Mouse (Mus musculus) forebrain, embryonic 12.5 days (tissue): Measurements from ENCODE around the gene Gm11238. TPM values are rescaled to one million over a fixed set of nuclear protein-coding genes. Genes with fewer than 3 reads are reported as not detected.
A peak's percentile ranks its signal among the peaks of the same experiment; 100 is the strongest.
"Not testable (repeated sequence)": the region's sequence is repeated elsewhere in the genome, so short reads cannot be mapped to it uniquely, and the experiment has no call there.

Source experiments
- ATAC-seq: fragments of 200-750 bp; cut with Nextera tagmentation; 2 replicates; pipeline ENCODE4 v1.8.0; 2017; ENCODE audit warnings: moderate TSS enrichment; ENCODE audit not compliant: low FRiP score
- H3K27ac ChIP-seq: fragments of 300-500 bp; sonication (generic); 2 replicates; pipeline ENCODE4 v1.5.1; 2016; ENCODE audit warnings: mild to moderate bottlenecking
- H3K27me3 ChIP-seq: fragments of 300-500 bp; sonication (generic); 2 replicates; pipeline ENCODE4 v1.6.1; 2016; ENCODE audit warnings: mild to moderate bottlenecking
- H3K36me3 ChIP-seq: fragments of 300-500 bp; sonication (generic); replicated peaks from 2 replicates; pipeline ENCODE4 v1.6.1; 2016; ENCODE audit warnings: mild to moderate bottlenecking
- H3K4me1 ChIP-seq: fragments of 300-500 bp; sonication (generic); 2 replicates; pipeline ENCODE4 v1.6.1; 2016
- H3K4me2 ChIP-seq: fragments of 300-500 bp; sonication (generic); 2 replicates; pipeline ENCODE4 v1.6.1; 2016; ENCODE audit warnings: mild to moderate bottlenecking, moderate library complexity
- H3K4me3 ChIP-seq: fragments of 300-500 bp; sonication (generic); replicated peaks from 2 replicates; pipeline ENCODE4 v1.5.1; 2016; ENCODE audit warnings: mild to moderate bottlenecking
- H3K9ac ChIP-seq: fragments of 300-500 bp; sonication (generic); 2 replicates; pipeline ENCODE4 v1.6.1; 2016; ENCODE audit warnings: mild to moderate bottlenecking
- H3K9me3 ChIP-seq: fragments of 300-500 bp; sonication (generic); 2 replicates; pipeline ENCODE4 v1.6.1; 2016
- WGBS: fragments of 180-500 bp; shearing (Covaris S2); methylation state at CpG from one replicate; pipeline ENCODE4 v1.1.7; 2016; 5-methylcytosine and 5-hydroxymethylcytosine counted together
- polyA plus RNA-seq: library from polyadenylated mRNA; unstranded; fragments of >200 nt; fragmentation: Nextera tagmentation; extraction: Ambion mirVana; gene quantifications from 2 replicates; pipeline ENCODE4 v1.2.1, GENCODE M21; 2016

Gm11238 gene
- not detected in 2 replicates for polyA plus RNA-seq

DNA sequence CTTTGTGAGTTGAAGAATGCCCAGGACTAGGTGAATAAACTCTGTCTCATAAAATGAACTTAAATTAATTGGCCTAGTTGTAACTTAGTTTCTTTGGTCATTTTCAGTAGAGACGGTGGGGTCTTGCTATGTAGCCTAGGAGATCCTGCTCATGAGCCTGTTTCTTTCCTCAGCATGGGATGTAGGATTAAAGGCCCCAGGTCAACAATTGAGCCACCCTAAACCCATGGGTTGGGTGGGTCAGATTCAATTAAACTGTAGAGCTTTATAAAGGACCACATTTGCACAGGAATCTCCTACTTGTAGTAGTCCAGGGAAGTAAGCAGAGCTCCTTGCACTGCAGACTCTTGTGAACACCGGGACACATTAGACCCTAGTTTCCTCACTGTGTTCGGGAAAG is at the start of gene Gm11238:
Gene Gm11238 (plus strand): TSS at position 301 of the 400 bp plus-strand sequence.
- no CpG with 5 or more reads among the region's 3 CpGs for WGBS
- not testable (repeated sequence) for ATAC-seq, H3K4me3 ChIP-seq, H3K27me3 ChIP-seq, H3K9ac ChIP-seq, H3K9me3 ChIP-seq, H3K36me3 ChIP-seq, H3K4me2 ChIP-seq, H3K27ac ChIP-seq, H3K4me1 ChIP-seq

GRCm38 (mm10) chr4:73599248-73599647 is 8.4 kb upstream of the Gm11238 start:
- no peaks in the 10 kb centered on the region for H3K36me3 ChIP-seq
- H3K9me3 ChIP-seq: no peaks in the 10 kb centered on the region
- H3K4me3 ChIP-seq: no peak overlapping the region
- no peak overlapping the region for H3K9ac ChIP-seq
- no peak overlapping the region for H3K4me2 ChIP-seq
- H3K27ac ChIP-seq: no peak overlapping the region
- 7% methylated on average over 3 of the region's 3 CpGs for WGBS
- H3K27me3 ChIP-seq: no peaks in the 10 kb centered on the region
- H3K4me1 ChIP-seq: no peaks in the 10 kb centered on the region
- peak; percentile 82; the same call in 1 of the 2 replicates for ATAC-seq

GRCm38 (mm10) chr4:73622684-73623083 is 15.0 kb downstream of the Gm11238 start, which contains the start of gene Gm11237:
TSS of gene Gm11237 (plus strand) at chr4:73622984.
- not testable (repeated sequence) for H3K4me2 ChIP-seq, H3K9ac ChIP-seq, H3K27me3 ChIP-seq, H3K27ac ChIP-seq, H3K9me3 ChIP-seq, H3K4me3 ChIP-seq, ATAC-seq, H3K4me1 ChIP-seq, H3K36me3 ChIP-seq
- no CpG with 5 or more reads among the region's 3 CpGs for WGBS

DNA sequence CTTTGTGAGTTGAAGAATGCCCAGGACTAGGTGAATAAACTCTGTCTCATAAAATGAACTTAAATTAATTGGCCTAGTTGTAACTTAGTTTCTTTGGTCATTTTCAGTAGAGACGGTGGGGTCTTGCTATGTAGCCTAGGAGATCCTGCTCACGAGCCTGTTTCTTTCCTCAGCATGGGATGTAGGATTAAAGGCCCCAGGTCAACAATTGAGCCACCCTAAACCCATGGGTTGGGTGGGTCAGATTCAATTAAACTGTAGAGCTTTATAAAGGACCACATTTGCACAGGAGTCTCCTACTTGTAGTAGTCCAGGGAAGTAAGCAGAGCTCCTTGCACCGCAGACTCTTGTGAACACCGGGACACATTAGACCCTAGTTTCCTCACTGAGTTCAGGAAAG is 30.1 kb downstream of the Gm11238 start, which contains the start of gene Gm11236:
Gene Gm11236 (plus strand): TSS at position 301 of the 400 bp plus-strand sequence.
- not testable (repeated sequence) for H3K9me3 ChIP-seq, H3K4me3 ChIP-seq, H3K9ac ChIP-seq, ATAC-seq, H3K36me3 ChIP-seq, H3K4me1 ChIP-seq, H3K27ac ChIP-seq, H3K4me2 ChIP-seq, H3K27me3 ChIP-seq
- WGBS: no CpG with 5 or more reads among the region's 4 CpGs

GRCm38 (mm10) chr4:73661864-73662263 is 54.2 kb downstream of the Gm11238 start:
- not testable (repeated sequence) for H3K27ac ChIP-seq, H3K4me3 ChIP-seq, H3K4me2 ChIP-seq, ATAC-seq, H3K27me3 ChIP-seq, H3K9ac ChIP-seq, H3K4me1 ChIP-seq, H3K36me3 ChIP-seq, H3K9me3 ChIP-seq
- WGBS: 83% methylated on average over 4 of the region's 4 CpGs

DNA sequence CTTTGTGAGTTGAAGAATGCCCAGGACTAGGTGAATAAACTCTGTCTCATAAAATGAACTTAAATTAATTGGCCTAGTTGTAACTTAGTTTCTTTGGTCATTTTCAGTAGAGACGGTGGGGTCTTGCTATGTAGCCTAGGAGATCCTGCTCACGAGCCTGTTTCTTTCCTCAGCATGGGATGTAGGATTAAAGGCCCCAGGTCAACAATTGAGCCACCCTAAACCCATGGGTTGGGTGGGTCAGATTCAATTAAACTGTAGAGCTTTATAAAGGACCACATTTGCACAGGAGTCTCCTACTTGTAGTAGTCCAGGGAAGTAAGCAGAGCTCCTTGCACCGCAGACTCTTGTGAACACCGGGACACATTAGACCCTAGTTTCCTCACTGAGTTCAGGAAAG is 60.4 kb downstream of the Gm11238 start, which contains the start of gene Gm11239:
Gene Gm11239 (plus strand): TSS at position 301 of the 400 bp plus-strand sequence.
- not testable (repeated sequence) for H3K9me3 ChIP-seq, H3K27ac ChIP-seq, H3K27me3 ChIP-seq, H3K4me2 ChIP-seq, H3K4me3 ChIP-seq, ATAC-seq, H3K4me1 ChIP-seq, H3K36me3 ChIP-seq, H3K9ac ChIP-seq
- WGBS: no CpG with 5 or more reads among the region's 4 CpGs

- H3K4me3 ChIP-seq, H3K4me1 ChIP-seq, H3K27ac ChIP-seq, H3K4me2 ChIP-seq, H3K9me3 ChIP-seq, H3K36me3 ChIP-seq, ATAC-seq, H3K27me3 ChIP-seq, H3K9ac ChIP-seq: not testable (repeated sequence)
- WGBS: 86% methylated on average over 1 of the region's 4 CpGs
Observed at GRCm38 (mm10) chr4:73683216-73683615, 75.5 kb downstream of the Gm11238 start, which contains the start of gene Gm428. TSS of gene Gm428 (plus strand) at chr4:73683516.

Other genes starting within 250 kb of the Gm11238 start
- not detected in 2 replicates for gene Gm11487, start 202.8 kb upstream of the Gm11238 start, polyA plus RNA-seq
- gene Gm11237, start 15.1 kb downstream of the Gm11238 start, polyA plus RNA-seq: not detected in 2 replicates
- not detected in 2 replicates for gene Gm11236, start 30.2 kb downstream of the Gm11238 start, polyA plus RNA-seq
- not detected in 2 replicates for gene Gm11239, start 60.5 kb downstream of the Gm11238 start, polyA plus RNA-seq
- gene Gm428, start 75.6 kb downstream of the Gm11238 start, polyA plus RNA-seq: not detected in 2 replicates
- 0.80 and 1.0 TPM in 2 replicates for gene Rasef, start 183.1 kb downstream of the Gm11238 start, polyA plus RNA-seq